Comparison of ENCODE assay signal across 9 mouse cellular contexts in genomic region chr6:14901971-14902670, GRCm38 (mm10). TPM values are rescaled to one million over a fixed set of nuclear protein-coding genes. Genes with fewer than 3 reads are reported as not detected.
DNase-seq lines count a peak whose midpoint lies in the region; ATAC-seq lines count a peak whose summit lies in the region.
"Had no signal": no experiment of that assay in that cellular context is flagged by ENCODE, and none has a peak within 500 bp of the region (broad histone marks: within the 10 kb centered on the region; RNA-seq: fewer than 3 reads in every experiment).

No protein-coding gene starts in this region.

- H3K4me3 ChIP-seq in heart, embryonic 11.5 days (ENCODE audit: low read depth, low read length): peak overlapping the region; percentile 75
- H3K4me3 ChIP-seq in embryonic facial prominence, embryonic 10.5 days: peak overlapping the region; percentile 78
- peak overlapping the region; percentile 60 for H3K4me3 ChIP-seq in hindbrain, embryonic 14.5 days (replicated peaks; ENCODE audit: low read length)

- H3K27ac ChIP-seq in heart, embryonic 11.5 days (ENCODE audit: low read depth, low read length): no peak overlapping the region
- peak overlapping the region; percentile 94 for H3K27ac ChIP-seq in embryonic facial prominence, embryonic 10.5 days (replicated peaks)
- H3K27ac ChIP-seq in hindbrain, embryonic 14.5 days: no peak overlapping the region
- H3K27ac ChIP-seq: macrophage had no signal

- peak overlapping the region; percentile 85 for H3K4me2 ChIP-seq in heart, embryonic 11.5 days
- H3K4me2 ChIP-seq in hindbrain, embryonic 14.5 days (replicated peaks): peak overlapping the region; percentile 96

- 0 out of 2 replicates have a peak, but pooled peaks cover 4% of the 10 kb centered on the region for H3K4me1 ChIP-seq in heart, embryonic 11.5 days (ENCODE audit: control insufficient read depth, insufficient read depth, low read length)
- H3K4me1 ChIP-seq in embryonic facial prominence, embryonic 10.5 days: peaks cover 55% of the 10 kb centered on the region
- H3K4me1 ChIP-seq in hindbrain, embryonic 14.5 days (replicated peaks; ENCODE audit: control insufficient read depth, insufficient read depth, low read length): peaks cover 31% of the 10 kb centered on the region

- H3K27me3 ChIP-seq in heart, embryonic 11.5 days (ENCODE audit: control insufficient read depth, insufficient read depth, low read length): no peaks in the 10 kb centered on the region
- H3K27me3 ChIP-seq in embryonic facial prominence, embryonic 10.5 days (replicated peaks; ENCODE audit: low read depth, poor library complexity, severe bottlenecking): 0 out of 2 replicates have a peak, but pooled peaks cover 7% of the 10 kb centered on the region
- peaks cover 53% of the 10 kb centered on the region for H3K27me3 ChIP-seq in hindbrain, embryonic 14.5 days (ENCODE audit: control insufficient read depth, insufficient read depth, low read length)

- 3% methylated on average over 13 of the region's 13 CpGs for WGBS in heart, embryonic 11.5 days (ENCODE audit: insufficient replicate concordance)
- WGBS in embryonic facial prominence, embryonic 10.5 days: 1% methylated on average over 13 of the region's 13 CpGs
- WGBS in hindbrain, embryonic 14.5 days: 4% methylated on average over 13 of the region's 13 CpGs

- peak overlapping the region; percentile 83 for H3K9ac ChIP-seq in heart, embryonic 11.5 days (ENCODE audit: low read depth, low read length)
- peak overlapping the region; percentile 66 for H3K9ac ChIP-seq in hindbrain, embryonic 14.5 days

- H3K36me3 ChIP-seq in heart, embryonic 11.5 days (ENCODE audit: control insufficient read depth, insufficient read depth, low read length): no peaks in the 10 kb centered on the region
- H3K36me3 ChIP-seq in embryonic facial prominence, embryonic 10.5 days (replicated peaks): no peaks in the 10 kb centered on the region
- no peaks in the 10 kb centered on the region for H3K36me3 ChIP-seq in hindbrain, embryonic 14.5 days (replicated peaks; ENCODE audit: control insufficient read depth, insufficient read depth)

- no peak for DNase-seq in heart, adult 9 months (ENCODE audit: low spot score in 2 of 2)
- DNase-seq in embryonic facial prominence, embryonic 10.5 days (ENCODE audit: low spot score): peak; percentile 20
- peak; percentile 32 for DNase-seq in hindbrain, embryonic 14.5 days (ENCODE audit: low spot score)
- DNase-seq in lung, postnatal 4 days: peak; percentile 11 to 23
- no peak for DNase-seq in gastrocnemius, adult 18-20 months (ENCODE audit: low spot score)
- DNase-seq in natural killer cell, adult 2 months (ENCODE audit: low spot score in 2 of 2): no peak

- ATAC-seq in heart, embryonic 11.5 days (replicated peaks; ENCODE audit: insufficient number of reproducible peaks, low FRiP score, low TSS enrichment): no peak
- ATAC-seq in hindbrain, embryonic 14.5 days (ENCODE audit: low FRiP score): no peak
- ATAC-seq in cerebellum, adult (ENCODE audit: insufficient number of reproducible peaks, low FRiP score, low TSS enrichment): no peak

- H3K9me3 ChIP-seq in heart, embryonic 11.5 days (replicated peaks; ENCODE audit: control insufficient read depth, low read length): no peaks in the 10 kb centered on the region
- H3K9me3 ChIP-seq in embryonic facial prominence, embryonic 10.5 days: no peaks in the 10 kb centered on the region
- H3K9me3 ChIP-seq in hindbrain, embryonic 14.5 days (ENCODE audit: control insufficient read depth, low read length): no peaks in the 10 kb centered on the region

RNA-seq across cellular contexts. Expression of gene Foxp2, which starts 1.0 kb away (rescaled TPM):
- 14.5 and 14.8 TPM in 2 replicates for polyA plus RNA-seq in heart, embryonic 11.5 days (2014; fragmentation: Nextera tagmentation; extraction: Ambion mirVana)
- polyA plus RNA-seq in embryonic facial prominence, embryonic 10.5 days (2016; fragmentation: Nextera tagmentation; extraction: Ambion mirVana): 37.1 and 48.3 TPM in 2 replicates
- 23.1 and 34.1 TPM in 2 replicates for polyA plus RNA-seq in hindbrain, embryonic 14.5 days (2014; fragmentation: Nextera tagmentation; extraction: Ambion mirVana)
- 1 to 10 TPM; 2.1 to 3.2 TPM for total RNA-seq in gastrocnemius, adult 18-20 months (2021)
- polyA plus RNA-seq: macrophage had no signal

Comparison
In these comparisons a context has a peak if more than half of its experiments do, and no peak if none do; other contexts are left out.
1. DNase-seq: peak in embryonic facial prominence, embryonic 10.5 days (single experiment), hindbrain, embryonic 14.5 days (single experiment) and lung, postnatal 4 days (2 of 2); none in heart, adult 9 months (0 of 2), gastrocnemius, adult 18-20 months (single experiment) and natural killer cell, adult 2 months (0 of 2).
2. Peak in every context shown above with its lines, with median percentiles within 50 percentile points of each other: H3K4me3 ChIP-seq.